Mouse (Mus musculus) spleen, adult 2 months (tissue): ENCODE results near the gene Sox13.

Experiments used
- CTCF ChIP-seq: fragments of 200-500 bp; IDR thresholded peaks from 2 replicates; pipeline ENCODE4 v1.5.1; 2011; ENCODE audit warnings: mild to moderate bottlenecking, inconsistent platforms; ENCODE audit not compliant: insufficient read depth, insufficient read length, insufficient replicate concordance; ENCODE audit errors: extremely low read depth
- POLR2A ChIP-seq: fragments of 200-500 bp; IDR thresholded peaks from 2 replicates; pipeline ENCODE4 v1.6.1; 2011; ENCODE audit warnings: low read depth, low read length, inconsistent platforms

- TF ChIP-seq CTCF: no peak
- TF ChIP-seq POLR2A: no peak
Measured at GRCm38 (mm10) chr1:133361006-133361405, 63.2 kb downstream of the Sox13 start.
